Mouse (Mus musculus) T-helper 2 cell (primary cell): ENCODE measurements at regions not wholly inside any gene's neighbourhood (a gene's known extent, or its start where the extent isn't known, plus 50 kb on each side); places are given as distances from the start of the nearest gene placed in this dataset.

Source experiments
- in situ Hi-C: fragments of 300-600 bp; cut with MboI, MseI; formaldehyde crosslinking; loops from one replicate; pipeline ENCODE4 v1.15.1; 2025; ENCODE audit warnings: high pct_unique_total_duplicates

- in situ Hi-C loops = loop anchor here (5.0 to 25.0 kb wide), 2 partner anchors 91 to 649 kb away; partner anchors contain the start of gene Mad2l1
Measured at GRCm38 (mm10) chr6:67186537-67187274, 51.3 kb upstream of the Serbp1 start.

- in situ Hi-C loops = loop anchor here (5.0 to 25.0 kb wide), 2 partner anchors 93 to 647 kb away; partner anchors contain the start of gene Mad2l1
Measured at GRCm38 (mm10) chr6:67184662-67185061, 53.3 kb upstream of the Serbp1 start.

- in situ Hi-C loops = loop anchor here (25.0 kb wide), 1 partner anchor 646 kb away; the partner anchor contains the start of gene Mad2l1
Measured at GRCm38 (mm10) chr6:67183481-67184215, 54.3 kb upstream of the Serbp1 start.

- in situ Hi-C loops = loop anchor here (25.0 kb wide), 1 partner anchor 645 kb away; the partner anchor contains the start of gene Mad2l1
Measured at GRCm38 (mm10) chr6:67182453-67182852, 55.5 kb upstream of the Serbp1 start.

- in situ Hi-C loops = loop anchor here (25.0 kb wide), 1 partner anchor 644 kb away; the partner anchor contains the start of gene Mad2l1
Measured at GRCm38 (mm10) chr6:67181459-67181858, 56.5 kb upstream of the Serbp1 start.

- in situ Hi-C loops = loop anchor here (25.0 kb wide), 1 partner anchor 642 kb away; the partner anchor contains the start of gene Mad2l1
Measured at GRCm38 (mm10) chr6:67179416-67179815, 58.6 kb upstream of the Serbp1 start.

GRCm38 (mm10) chr6:67178531-67178930, 59.4 kb upstream of the Serbp1 start:
- in situ Hi-C loops = loop anchor here (25.0 kb wide), 1 partner anchor 641 kb away; the partner anchor contains the start of gene Mad2l1

GRCm38 (mm10) chr6:67178101-67178500, 59.9 kb upstream of the Serbp1 start:
- in situ Hi-C loops = loop anchor here (25.0 kb wide), 1 partner anchor 641 kb away; the partner anchor contains the start of gene Mad2l1

- in situ Hi-C loops = no loop called here
Measured at GRCm38 (mm10) chr6:67170674-67170946, 67.4 kb upstream of the Serbp1 start.

- in situ Hi-C loops = no loop called here
Measured at GRCm38 (mm10) chr6:67169873-67170673, 67.9 kb upstream of the Serbp1 start.

- in situ Hi-C loops = no loop called here
Measured at GRCm38 (mm10) chr6:67168803-67169202, 69.2 kb upstream of the Serbp1 start.

- in situ Hi-C loops = no loop called here
Measured at GRCm38 (mm10) chr6:67168031-67168777, 69.8 kb upstream of the Serbp1 start.

- in situ Hi-C loops = no loop called here
Measured at GRCm38 (mm10) chr6:67165091-67165490, 72.9 kb upstream of the Serbp1 start.

- in situ Hi-C loops = no loop called here
Measured at GRCm38 (mm10) chr6:67163947-67164346, 74.0 kb upstream of the Serbp1 start.

GRCm38 (mm10) chr6:67162814-67163213, 75.2 kb upstream of the Serbp1 start:
- in situ Hi-C loops = no loop called here

GRCm38 (mm10) chr6:67161610-67162009, 76.4 kb upstream of the Serbp1 start:
- in situ Hi-C loops = no loop called here

GRCm38 (mm10) chr6:67160564-67160963, 77.4 kb upstream of the Serbp1 start:
- in situ Hi-C loops = no loop called here

- in situ Hi-C loops = no loop called here
Measured at GRCm38 (mm10) chr6:67159726-67160523, 78.1 kb upstream of the Serbp1 start.

- in situ Hi-C loops = no loop called here
Measured at GRCm38 (mm10) chr6:67159224-67159623, 78.8 kb upstream of the Serbp1 start.

GRCm38 (mm10) chr6:67158765-67159164, 79.2 kb upstream of the Serbp1 start:
- in situ Hi-C loops = no loop called here
